Mouse (Mus musculus): ENCODE measurements around the gene Dram2.

DNA sequence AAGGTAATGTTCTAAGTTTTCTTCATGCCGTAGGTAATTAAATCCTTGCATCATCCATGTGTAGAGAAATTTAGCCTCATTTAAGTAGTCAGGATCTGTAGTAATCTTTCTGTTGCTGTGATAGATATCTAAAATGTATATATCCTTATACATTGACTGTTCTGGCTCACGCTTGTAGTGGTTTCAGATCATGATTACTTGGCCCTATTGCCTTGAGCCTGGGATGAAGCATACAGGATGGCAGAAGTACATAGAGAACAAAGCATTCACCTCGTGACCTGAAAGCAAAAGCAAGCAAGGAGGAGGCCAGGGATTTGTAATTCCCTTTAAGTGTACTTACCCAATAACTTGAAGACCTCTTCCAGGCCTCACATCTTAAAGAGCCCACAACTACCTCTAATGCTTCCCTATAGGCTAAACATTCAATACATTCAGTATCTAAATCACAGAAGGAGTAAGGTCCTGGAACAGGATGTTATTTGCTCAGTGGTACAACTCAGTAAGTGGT is 8.2 kb downstream of the Dram2 start:
- TF ChIP-seq GATA1 (IDR thresholded peaks at IDR 0.05; ENCODE audit: low read length) (no peak), TAL1 (IDR thresholded peaks at IDR 0.05; ENCODE audit: low read length) (no peak)

All from erythroblast, embryonic 14.5 days (primary cell).